Mouse (Mus musculus): ENCODE results near the gene Thbs2. TPM values are rescaled to one million over a fixed set of nuclear protein-coding genes. Genes with fewer than 3 reads are reported as not detected.

Gene Thbs2
- total RNA-seq, 2 experiments from 2014 or later: 6.6 to 10.8 TPM

- intact Hi-C loops (cut with DNase I): no loop called here
- DNase-seq: no peak
Measured at GRCm38 (mm10) chr17:14698188-14698587, 4.2 kb upstream of the Thbs2 start.

DNA sequence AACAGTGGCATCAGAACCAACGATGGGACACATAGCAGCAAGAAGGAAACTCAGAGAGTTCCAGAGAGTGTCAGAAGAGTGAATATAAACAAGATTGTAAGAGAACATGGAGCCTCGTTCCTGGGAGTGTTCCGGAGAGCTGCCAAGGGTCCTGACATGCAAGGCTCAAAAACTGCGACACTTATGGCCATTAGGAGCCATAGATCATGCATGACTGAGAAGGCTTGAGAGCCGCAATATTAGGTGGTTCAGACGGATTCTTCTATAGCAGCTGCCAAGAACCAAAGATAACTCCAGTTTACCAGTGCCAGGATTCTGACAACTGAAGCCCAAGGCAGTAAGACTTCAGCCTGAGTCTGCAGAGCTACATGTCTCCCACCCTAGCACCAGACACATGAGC is 3.1 kb upstream of the Thbs2 start:
- intact Hi-C loops (cut with DNase I): no loop called here
- DNase-seq: no peak

- intact Hi-C loops (cut with DNase I): no loop called here
- DNase-seq: no peak
Measured at GRCm38 (mm10) chr17:14696281-14696795, 2.3 kb upstream of the Thbs2 start.

DNA sequence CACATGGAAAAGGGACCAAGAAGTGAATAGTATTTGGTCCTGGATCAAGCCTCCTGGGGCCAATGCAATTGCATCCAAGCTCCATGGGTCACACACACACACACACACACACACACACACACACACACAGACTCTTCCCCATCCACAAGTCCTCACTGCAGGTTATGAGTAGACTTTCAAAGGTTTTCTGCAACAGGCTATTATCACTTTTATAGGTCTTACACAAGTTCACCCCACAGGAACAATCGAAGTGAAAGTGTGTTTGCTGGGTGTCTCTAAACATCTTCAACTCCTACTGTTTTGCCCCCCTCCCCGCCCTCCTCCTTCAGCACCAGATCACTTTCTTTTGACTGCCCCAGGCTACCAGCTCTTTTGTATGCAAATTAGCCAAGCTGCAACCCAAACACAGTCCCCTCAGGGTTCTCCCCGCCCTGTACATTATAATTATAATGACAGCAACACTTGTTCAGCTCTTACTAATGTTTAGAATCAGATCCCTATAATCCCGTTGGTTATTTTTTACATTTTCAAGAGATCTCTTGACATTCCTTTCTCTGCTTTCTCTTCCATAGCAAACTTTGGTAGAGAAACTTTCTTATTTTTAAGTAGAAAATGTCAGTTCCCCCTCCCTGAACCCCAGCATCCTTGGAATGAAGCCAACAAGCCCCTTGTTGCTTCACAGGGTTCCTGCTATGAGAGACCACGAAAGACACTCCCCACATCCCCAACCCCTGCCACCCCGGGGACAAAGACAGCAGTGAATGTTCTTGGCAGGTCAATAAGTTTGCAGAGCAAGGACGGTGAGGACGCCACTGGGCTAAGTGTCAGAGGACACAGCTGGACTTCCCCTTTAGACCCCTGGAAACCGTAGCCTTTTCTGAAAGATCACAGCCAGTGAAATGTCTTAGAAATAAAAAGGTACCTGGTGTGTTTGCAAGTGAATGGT is 714 bp downstream of the Thbs2 start:
- intact Hi-C loops (cut with DNase I): no loop called here

DNA sequence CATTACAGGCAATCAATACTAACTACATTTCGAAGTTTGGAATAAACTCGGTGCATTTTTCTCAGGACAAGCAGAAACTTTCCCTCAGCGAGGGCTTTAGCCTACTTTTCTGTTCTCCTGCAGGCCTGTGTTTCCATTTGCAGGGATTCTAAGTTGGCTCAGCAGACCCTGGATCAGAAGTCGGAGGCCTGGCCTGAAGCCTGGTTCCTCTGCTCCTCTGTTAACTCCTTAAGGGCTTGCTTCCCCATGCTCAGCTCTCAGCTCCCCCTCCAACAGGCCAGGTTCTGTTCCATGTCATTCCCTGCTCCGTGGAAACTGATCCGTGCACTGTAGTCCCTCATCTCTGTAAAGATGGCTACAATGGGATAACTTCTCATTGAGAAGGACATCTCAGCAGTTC is 2.1 kb downstream of the Thbs2 start:
- intact Hi-C loops (cut with DNase I): loop anchor here (2.0 kb wide), 1 partner anchor 19 kb away; no protein-coding TSS in a partner anchor
- DNase-seq: peak in 1 of 2 experiments; percentile 29

More for the DNA sequence above, 714 bp downstream of the Thbs2 start:
- no peak for DNase-seq

- no peak for DNase-seq
- intact Hi-C loops (cut with DNase I): loop anchor here (2.0 kb wide), 1 partner anchor 20 kb away; no protein-coding TSS in a partner anchor
Measured at GRCm38 (mm10) chr17:14691197-14691596, 2.8 kb downstream of the Thbs2 start.

DNA sequence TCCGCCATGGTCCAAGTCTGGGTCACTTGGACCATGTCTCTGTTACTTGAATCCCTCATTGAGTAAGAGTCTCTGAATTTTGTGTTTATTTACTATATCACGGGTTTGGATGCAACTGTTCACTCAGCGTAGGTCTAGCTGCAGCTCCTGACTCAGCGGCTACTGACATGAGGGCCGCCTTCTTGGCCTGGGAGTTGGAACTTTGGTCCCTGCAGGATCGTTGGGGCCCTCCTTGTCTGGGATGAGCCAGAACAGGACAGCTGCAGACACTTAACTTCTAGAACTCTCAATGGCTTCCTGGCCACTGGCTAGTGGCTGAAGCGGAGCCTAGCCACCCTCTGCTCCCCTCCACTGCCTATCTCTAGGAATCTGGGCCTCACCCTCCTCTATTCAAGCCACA is 11.2 kb downstream of the Thbs2 start:
- DNase-seq: peak in 1 of 2 experiments; percentile 49
- intact Hi-C loops (cut with DNase I): no loop called here

DNA sequence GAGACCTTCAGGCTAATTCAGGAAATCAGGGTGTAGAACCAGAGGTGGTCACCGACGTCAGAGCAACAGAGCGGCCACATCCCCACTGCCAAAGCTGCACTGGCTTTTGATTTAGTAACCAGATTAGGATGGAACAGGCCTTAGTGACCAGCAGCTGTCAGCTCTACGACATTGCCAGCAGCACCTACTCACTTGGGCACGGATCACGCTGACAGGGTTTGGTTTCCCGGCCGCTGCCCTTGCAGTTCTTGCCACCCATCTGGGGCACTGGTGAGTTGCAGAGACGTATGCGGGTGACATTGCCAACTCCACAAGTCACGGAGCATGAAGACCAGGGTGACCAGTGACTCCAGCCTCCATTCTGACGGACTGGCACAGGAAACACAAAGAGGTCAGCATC is 13.0 kb downstream of the Thbs2 start:
- intact Hi-C loops (cut with DNase I): no loop called here
- peak in 1 of 2 experiments; percentile 43 for DNase-seq

DNA sequence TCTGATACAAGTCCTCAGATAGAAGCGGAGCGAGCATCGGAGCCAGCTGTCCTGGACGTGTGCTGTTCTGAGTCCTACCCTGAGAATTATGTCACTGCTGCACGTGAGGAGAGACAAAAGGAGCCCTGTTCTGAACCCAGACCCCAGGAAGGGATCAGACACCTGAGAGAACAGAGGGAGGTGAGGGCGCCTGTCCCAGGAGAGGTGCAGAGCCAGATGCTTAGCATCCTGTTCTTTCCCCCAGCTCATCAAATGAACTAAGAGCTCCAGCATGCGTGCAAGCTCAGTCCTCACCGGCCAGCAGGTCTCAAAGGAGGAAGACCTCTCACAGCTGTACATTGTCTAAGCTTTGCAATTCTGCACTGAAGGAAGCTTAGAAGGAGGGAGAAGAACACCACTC is 16.8 kb downstream of the Thbs2 start:
- no peak for DNase-seq
- intact Hi-C loops (cut with DNase I): no loop called here

DNA sequence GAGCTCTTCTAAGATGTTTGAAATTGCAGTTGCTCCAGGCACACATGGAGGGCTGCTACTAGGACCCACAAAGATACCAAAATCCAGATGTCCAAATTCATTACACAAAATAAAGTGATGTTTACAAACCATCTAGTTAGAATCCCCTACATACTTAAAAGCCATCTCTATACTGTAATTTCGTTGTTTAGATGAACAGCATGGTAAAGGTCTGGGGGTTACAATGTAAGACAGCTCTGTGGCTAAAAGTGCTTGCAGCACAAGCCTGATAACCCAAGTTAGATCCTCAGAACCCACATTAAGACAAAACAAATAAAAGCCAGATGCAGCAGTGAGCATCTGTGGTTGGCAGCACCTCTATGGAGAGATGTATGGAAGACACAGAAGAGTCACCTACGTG is 18.5 kb downstream of the Thbs2 start:
- no peak for DNase-seq
- intact Hi-C loops (cut with DNase I): no loop called here

DNA sequence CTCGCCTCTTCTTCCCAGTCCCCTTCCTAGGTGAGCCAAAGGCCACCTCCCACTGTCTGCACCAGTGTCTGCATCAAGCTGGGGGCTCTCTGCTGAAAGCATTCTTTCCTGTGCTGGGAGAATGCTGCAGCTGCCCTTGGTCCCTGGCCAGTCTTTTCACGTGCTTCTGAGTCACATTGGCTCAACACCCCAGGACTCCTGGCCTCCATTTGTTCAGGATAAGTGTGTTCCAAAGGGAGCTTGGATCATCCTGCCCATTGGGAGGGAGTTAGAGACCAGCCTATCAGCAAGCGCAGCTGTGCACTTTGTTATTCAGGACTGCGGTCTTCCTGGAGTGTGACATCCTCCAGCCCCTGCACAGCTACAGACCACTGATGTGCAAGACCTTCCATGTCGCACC is 21.6 kb downstream of the Thbs2 start:
- intact Hi-C loops (cut with DNase I): no loop called here
- peak; percentile 78 to 80 for DNase-seq

GRCm38 (mm10) chr17:14667225-14667624 is 26.8 kb downstream of the Thbs2 start:
- intact Hi-C loops (cut with DNase I): no loop called here
- no peak for DNase-seq

GRCm38 (mm10) chr17:14666451-14666850 is 27.6 kb downstream of the Thbs2 start:
- intact Hi-C loops (cut with DNase I): no loop called here
- DNase-seq: no peak

DNA sequence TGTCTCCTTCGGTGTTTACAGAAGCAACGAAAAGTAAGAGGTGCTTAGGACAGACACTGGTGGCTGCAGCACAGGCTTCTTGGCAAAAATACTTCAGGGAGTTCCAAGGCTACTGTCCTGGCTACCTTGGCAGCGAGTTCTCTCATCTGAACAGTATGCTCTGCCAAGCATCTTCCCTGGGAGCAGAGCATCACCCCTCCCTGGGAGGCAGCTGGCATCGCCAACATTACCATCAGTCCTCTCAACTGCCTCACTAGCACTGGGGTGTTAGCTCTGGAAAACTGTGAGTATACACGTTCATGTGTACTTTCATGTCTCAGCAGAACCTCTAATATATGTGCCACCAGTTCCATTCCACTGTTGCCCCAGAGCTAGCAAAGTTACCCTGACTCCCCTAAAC is 30.7 kb downstream of the Thbs2 start:
- intact Hi-C loops (cut with DNase I): no loop called here
- no peak for DNase-seq

DNA sequence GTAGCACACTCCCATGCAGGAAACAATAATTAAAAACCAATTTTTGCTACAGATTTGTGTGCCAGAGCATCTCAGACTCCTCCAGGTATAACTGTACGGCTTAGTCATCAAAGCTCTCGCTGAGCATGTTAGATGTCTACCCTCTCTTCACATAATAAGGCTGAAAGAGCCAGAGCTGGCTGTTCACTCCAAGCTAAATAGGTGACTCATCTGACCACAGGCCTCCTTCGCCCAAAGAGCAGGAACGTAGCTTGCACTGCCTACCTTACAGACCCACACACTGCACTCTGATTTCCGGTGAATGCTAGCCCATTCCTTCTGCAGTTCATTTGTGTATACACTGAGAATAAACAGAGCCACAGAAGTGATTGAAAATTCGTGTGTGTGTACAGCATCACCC is 31.6 kb downstream of the Thbs2 start:
- intact Hi-C loops (cut with DNase I): no loop called here
- DNase-seq: no peak

- intact Hi-C loops (cut with DNase I): no loop called here
- no peak for DNase-seq
Measured at GRCm38 (mm10) chr17:14659746-14660145, 34.3 kb downstream of the Thbs2 start.

- no peak for DNase-seq
- intact Hi-C loops (cut with DNase I): no loop called here
Measured at GRCm38 (mm10) chr17:14658123-14658522, 35.9 kb downstream of the Thbs2 start.

- intact Hi-C loops (cut with DNase I): no loop called here
- DNase-seq: no peak
Measured at GRCm38 (mm10) chr17:14657123-14657522, 36.9 kb downstream of the Thbs2 start.

DNA sequence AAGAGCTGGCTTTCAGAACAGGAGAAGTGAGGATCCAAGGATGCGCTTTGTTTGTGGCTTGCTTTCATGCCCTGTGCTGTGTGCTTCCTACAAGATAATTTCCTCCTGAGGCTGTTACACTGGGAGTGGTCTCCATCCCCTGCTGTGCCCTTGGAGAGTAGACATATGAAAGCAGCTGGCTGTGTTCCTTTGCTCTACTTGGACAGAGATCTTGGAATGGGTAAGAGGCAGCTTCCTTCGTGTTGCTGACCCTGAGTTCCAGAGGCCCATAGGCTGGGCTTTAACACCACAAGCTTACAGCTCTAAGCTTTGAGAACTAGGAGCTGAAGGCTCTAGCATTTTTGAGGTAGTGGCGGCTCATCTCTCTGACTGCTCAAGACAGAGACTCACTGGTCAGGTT is 39.1 kb downstream of the Thbs2 start:
- intact Hi-C loops (cut with DNase I): no loop called here

GRCm38 (mm10) chr17:14652013-14652412 is 42.0 kb downstream of the Thbs2 start:
- intact Hi-C loops (cut with DNase I): no loop called here
- DNase-seq: no peak

More for the DNA sequence above, 39.1 kb downstream of the Thbs2 start:
- no peak for DNase-seq

DNA sequence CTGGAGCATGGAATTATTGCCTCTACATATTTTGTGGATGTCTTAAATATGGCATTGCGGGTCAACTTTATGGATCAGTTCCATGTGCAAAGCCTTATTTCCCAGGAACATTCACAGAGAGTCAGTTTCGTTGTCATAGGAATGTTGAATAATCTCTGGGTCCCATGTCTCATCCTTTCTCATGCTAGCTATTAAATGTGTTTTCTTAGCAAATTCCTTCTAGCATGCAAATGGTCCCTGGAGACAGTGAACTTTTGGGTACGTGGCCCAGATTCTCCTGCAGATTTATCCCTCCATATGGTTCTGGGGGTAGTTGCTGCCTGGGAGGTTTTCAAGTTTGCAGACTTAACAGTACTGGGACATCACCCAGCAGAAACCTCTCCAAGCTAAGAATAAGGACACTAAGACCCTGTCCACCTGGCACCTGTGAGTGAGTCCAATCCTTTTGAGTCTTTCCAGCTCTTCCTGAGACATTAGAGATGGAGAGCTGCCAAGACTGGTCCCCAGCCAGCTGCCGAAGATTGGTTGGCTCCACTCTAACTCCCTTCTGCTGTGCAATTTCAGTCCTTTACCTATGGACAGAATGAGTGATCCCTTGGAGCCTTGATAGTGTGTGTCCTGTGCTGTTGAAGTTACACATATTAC is 45.9 kb downstream of the Thbs2 start:
- DNase-seq: no peak

More for the DNA sequence above, 45.9 kb downstream of the Thbs2 start:
- intact Hi-C loops (cut with DNase I): no loop called here

Measured in gastrocnemius, postnatal 36 days (tissue).